8 mouse cellular contexts compared by ENCODE assay signal in genomic region chr13:54758045-54758755, GRCm38 (mm10). TPM values are rescaled to one million over a fixed set of nuclear protein-coding genes. Genes with fewer than 3 reads are reported as not detected.
DNase-seq lines count a peak whose midpoint lies in the region; ATAC-seq and TF ChIP-seq lines count a peak whose summit lies in the region.

No protein-coding gene starts in this region.

- peak; percentile 52 for ATAC-seq in Patski
- peak; percentile 89 for ATAC-seq in lung, embryonic 15.5 days (ENCODE audit: borderline replicate concordance, extremely low read depth, low FRiP score, low TSS enrichment)

- peaks cover 19% of the 10 kb centered on the region for H3K27me3 ChIP-seq in Patski
- peaks cover 85% of the 10 kb centered on the region for H3K27me3 ChIP-seq in hindbrain, embryonic 10.5 days (ENCODE audit: insufficient read depth, poor library complexity, severe bottlenecking)
- peaks cover 53% of the 10 kb centered on the region for H3K27me3 ChIP-seq in lung, embryonic 15.5 days

- H3K4me1 ChIP-seq in hindbrain, embryonic 10.5 days (replicated peaks) = peaks cover 48% of the 10 kb centered on the region
- peaks cover 13% of the 10 kb centered on the region for H3K4me1 ChIP-seq in lung, embryonic 15.5 days
- peaks cover 57% of the 10 kb centered on the region for H3K4me1 ChIP-seq in olfactory bulb, adult 2 months (ENCODE audit: control insufficient read depth, insufficient read depth, low read length)

- DNase-seq in Patski (ENCODE audit: low read depth, low spot score) = peak; percentile 10
- DNase-seq in cerebellum, adult 9-11 months = peak; percentile 98
- DNase-seq in frontal cortex, adult 2 months (ENCODE audit: extremely low spot score in 1 of 2, low spot score in 1 of 2) = peak; percentile 89 to 93
- DNase-seq in hindbrain, embryonic 10.5 days (ENCODE audit: low spot score) = peak; percentile 92
- DNase-seq in layer of hippocampus, adult 9-11 months = peak; percentile 93
- DNase-seq in thymus, postnatal 0 days (ENCODE audit: low spot score) = peak; percentile 62

- H3K36me3 ChIP-seq in hindbrain, embryonic 10.5 days = no peaks in the 10 kb centered on the region
- no peaks in the 10 kb centered on the region for H3K36me3 ChIP-seq in lung, embryonic 15.5 days

- POLR2A ChIA-PET in Patski (lab: Charles Lee) = interaction anchor here (0.6 kb wide), 1 partner anchor 139 kb away, joined by 4 read pairs; no protein-coding TSS in a partner anchor

- in situ Hi-C loops in Patski (cut with MboI; ENCODE audit: low pct_unique_long_range_greater_than_20kb) = no loop called here

- peak overlapping the region; percentile 84 for H3K27ac ChIP-seq in hindbrain, embryonic 10.5 days
- H3K27ac ChIP-seq in lung, embryonic 15.5 days = no peak overlapping the region
- peak overlapping the region; percentile 95 for H3K27ac ChIP-seq in olfactory bulb, adult 2 months (ENCODE audit: insufficient read depth, low read depth, low read length)

- H3K9ac ChIP-seq in lung, embryonic 15.5 days = 0 out of 2 replicates have a peak overlapping the region, but pooled peaks have one; percentile 7

- H3K4me2 ChIP-seq in lung, embryonic 15.5 days = peak overlapping the region; percentile 65

- under 1% methylated on average over 43 of the region's 43 CpGs for whole genome bisulfite sequencing in hindbrain, embryonic 10.5 days
- under 1% methylated on average over 43 of the region's 43 CpGs for WGBS in lung, embryonic 15.5 days
- WGBS in olfactory bulb, adult 2 months = under 1% methylated on average over 43 of the region's 43 CpGs

- H3K4me3 ChIP-seq in hindbrain, embryonic 10.5 days = peak overlapping the region; percentile 60
- H3K4me3 ChIP-seq in lung, embryonic 15.5 days = peak overlapping the region; percentile 33
- peak overlapping the region; percentile 45 for H3K4me3 ChIP-seq in olfactory bulb, adult 2 months (ENCODE audit: insufficient read depth, low read depth, low read length)

- H3K9me3 ChIP-seq in hindbrain, embryonic 10.5 days = no peaks in the 10 kb centered on the region
- no peaks in the 10 kb centered on the region for H3K9me3 ChIP-seq in lung, embryonic 15.5 days

- TF ChIP-seq CTCF in Patski (IDR thresholded peaks at IDR 0.05) = no peak
- peak; percentile 65 for TF ChIP-seq CTCF in olfactory bulb, adult 2 months (IDR thresholded peaks at IDR 0.05; ENCODE audit: insufficient read depth, low read depth, low read length)

- CTCF ChIA-PET in Patski (lab: Charles Lee) = no interaction called here

- peak; percentile 23; the same call in 1 of the 2 replicates for TF ChIP-seq POLR2A in olfactory bulb, adult 2 months (IDR thresholded peaks at IDR 0.05; ENCODE audit: insufficient read depth, low read depth, low read length)

RNA-seq across cellular contexts. Expression of gene Sncb, which starts 8.2 kb away (rescaled TPM):
- not detected for polyA plus RNA-seq in Patski (2021)
- polyA plus RNA-seq in frontal cortex, adult 2 months (2012; rRNA removed) = 560 and 602 TPM in 2 replicates
- polyA plus RNA-seq in hindbrain, embryonic 10.5 days (2016; fragmentation: Nextera tagmentation; extraction: Ambion mirVana) = 2.3 and 2.4 TPM in 2 replicates
- 0.21 TPM in 1 of 2 replicates, not detected in the other for polyA plus RNA-seq in lung, embryonic 15.5 days (2015; fragmentation: Nextera tagmentation; extraction: Ambion mirVana)
- not detected in 2 replicates for polyA plus RNA-seq in olfactory bulb, adult 2 months (2012; ENCODE audit: insufficient read depth, insufficient read length, low replicate concordance, missing spikeins)
- 0.31 TPM in 1 of 2 replicates, not detected in the other for polyA plus RNA-seq in thymus, postnatal 0 days (2015; fragmentation: Nextera tagmentation; extraction: Ambion mirVana)

RNA-seq across cellular contexts. Expression of gene Gprin1, which starts 8.5 kb away (rescaled TPM):
- polyA plus RNA-seq in Patski (2021) = 0.17 TPM
- polyA plus RNA-seq in frontal cortex, adult 2 months (2012; rRNA removed) = 82.2 and 88.5 TPM in 2 replicates
- polyA plus RNA-seq in hindbrain, embryonic 10.5 days (2016; fragmentation: Nextera tagmentation; extraction: Ambion mirVana) = 1.2 and 2.5 TPM in 2 replicates
- polyA plus RNA-seq in lung, embryonic 15.5 days (2015; fragmentation: Nextera tagmentation; extraction: Ambion mirVana) = 0.24 and 0.42 TPM in 2 replicates
- polyA plus RNA-seq in olfactory bulb, adult 2 months (2012; ENCODE audit: insufficient read depth, insufficient read length, low replicate concordance, missing spikeins) = not detected in 2 replicates
- polyA plus RNA-seq in thymus, postnatal 0 days (2015; fragmentation: Nextera tagmentation; extraction: Ambion mirVana) = 0.77 and 1.0 TPM in 2 replicates

RNA-seq across cellular contexts. Expression of gene Eif4e1b, which starts 25.6 kb away (rescaled TPM):
- not detected for polyA plus RNA-seq in Patski (2021)
- not detected in 2 replicates for polyA plus RNA-seq in frontal cortex, adult 2 months (2012; rRNA removed)
- polyA plus RNA-seq in hindbrain, embryonic 10.5 days (2016; fragmentation: Nextera tagmentation; extraction: Ambion mirVana) = not detected in 2 replicates
- polyA plus RNA-seq in lung, embryonic 15.5 days (2015; fragmentation: Nextera tagmentation; extraction: Ambion mirVana) = not detected in 2 replicates
- polyA plus RNA-seq in olfactory bulb, adult 2 months (2012; ENCODE audit: insufficient read depth, insufficient read length, low replicate concordance, missing spikeins) = not detected in 2 replicates
- polyA plus RNA-seq in thymus, postnatal 0 days (2015; fragmentation: Nextera tagmentation; extraction: Ambion mirVana) = not detected in 2 replicates

RNA-seq across cellular contexts. Expression of gene Tspan17, which starts 31.0 kb away (rescaled TPM):
- polyA plus RNA-seq in Patski (2021) = 35.3 TPM
- polyA plus RNA-seq in frontal cortex, adult 2 months (2012; rRNA removed) = 48.2 and 57.8 TPM in 2 replicates
- polyA plus RNA-seq in hindbrain, embryonic 10.5 days (2016; fragmentation: Nextera tagmentation; extraction: Ambion mirVana) = 12.3 and 26.5 TPM in 2 replicates
- 17.0 and 18.1 TPM in 2 replicates for polyA plus RNA-seq in lung, embryonic 15.5 days (2015; fragmentation: Nextera tagmentation; extraction: Ambion mirVana)
- polyA plus RNA-seq in olfactory bulb, adult 2 months (2012; ENCODE audit: insufficient read depth, insufficient read length, low replicate concordance, missing spikeins) = not detected in 2 replicates
- 4.4 and 5.0 TPM in 2 replicates for polyA plus RNA-seq in thymus, postnatal 0 days (2015; fragmentation: Nextera tagmentation; extraction: Ambion mirVana)

RNA-seq across cellular contexts. Expression of gene Cdhr2, which starts 56.9 kb away (rescaled TPM):
- polyA plus RNA-seq in Patski (2021) = not detected
- 0.15 and 0.22 TPM in 2 replicates for polyA plus RNA-seq in frontal cortex, adult 2 months (2012; rRNA removed)
- polyA plus RNA-seq in hindbrain, embryonic 10.5 days (2016; fragmentation: Nextera tagmentation; extraction: Ambion mirVana) = 0.07 and 0.15 TPM in 2 replicates
- 0.10 and 0.13 TPM in 2 replicates for polyA plus RNA-seq in lung, embryonic 15.5 days (2015; fragmentation: Nextera tagmentation; extraction: Ambion mirVana)
- polyA plus RNA-seq in olfactory bulb, adult 2 months (2012; ENCODE audit: insufficient read depth, insufficient read length, low replicate concordance, missing spikeins) = not detected in 2 replicates
- 0.14 and 0.22 TPM in 2 replicates for polyA plus RNA-seq in thymus, postnatal 0 days (2015; fragmentation: Nextera tagmentation; extraction: Ambion mirVana)

Comparison
In these comparisons a context has a peak if more than half of its experiments do, and no peak if none do; other contexts are left out.
1. DNase-seq: peak in every context shown above with its lines; median percentile 98 in cerebellum, adult 9-11 months; 93 in layer of hippocampus, adult 9-11 months; 92 in hindbrain, embryonic 10.5 days; 91 in frontal cortex, adult 2 months; 62 in thymus, postnatal 0 days; 10 in Patski.
2. RNA of gene Sncb, which starts 8.2 kb away (polyA plus RNA-seq): 560 to 602 TPM in frontal cortex, adult 2 months; 2.3 to 2.4 TPM in hindbrain, embryonic 10.5 days, 0.21 TPM in lung, embryonic 15.5 days, 0.31 TPM in thymus, postnatal 0 days, not detected in Patski (single experiment) and not detected in olfactory bulb, adult 2 months; every median in the first group is over 100 times any median in the second.
3. RNA of gene Gprin1, which starts 8.5 kb away (polyA plus RNA-seq): 82.2 to 88.5 TPM in frontal cortex, adult 2 months; 1.2 to 2.5 TPM in hindbrain, embryonic 10.5 days, 0.77 to 1.0 TPM in thymus, postnatal 0 days, 0.24 to 0.42 TPM in lung, embryonic 15.5 days, 0.17 TPM in Patski (single experiment) and not detected in olfactory bulb, adult 2 months; every median in the first group is over 10 times any median in the second.
4. Peak in every context shown above with its lines, with median percentiles within 50 percentile points of each other: H3K4me3 ChIP-seq.